Mouse (Mus musculus) inflammation-experienced regulatory T-cells, adult 6 months (primary cell): ENCODE results near the gene Wtap. TPM values are rescaled to one million over a fixed set of nuclear protein-coding genes. Genes with fewer than 3 reads are reported as not detected.
A peak's percentile ranks its signal among the peaks of the same experiment; 100 is the strongest.
"Not testable (repeated sequence)": the region's sequence is repeated elsewhere in the genome, so short reads cannot be mapped to it uniquely, and the experiment has no call there.

Source experiments
- ATAC-seq: one replicate; pipeline ENCODE4 v1.8.0; 2017
- polyA plus RNA-seq, 3 experiments: library from polyadenylated mRNA; unstranded; fragments of 100-300 nt; shearing (Covaris generic); gene quantifications; one replicate each; pipeline ENCODE4 v1.2.1; 2017

The Wtap gene
- polyA plus RNA-seq, 3 experiments from 2014 or later, result 115 to 197 (median 137) TPM

DNA sequence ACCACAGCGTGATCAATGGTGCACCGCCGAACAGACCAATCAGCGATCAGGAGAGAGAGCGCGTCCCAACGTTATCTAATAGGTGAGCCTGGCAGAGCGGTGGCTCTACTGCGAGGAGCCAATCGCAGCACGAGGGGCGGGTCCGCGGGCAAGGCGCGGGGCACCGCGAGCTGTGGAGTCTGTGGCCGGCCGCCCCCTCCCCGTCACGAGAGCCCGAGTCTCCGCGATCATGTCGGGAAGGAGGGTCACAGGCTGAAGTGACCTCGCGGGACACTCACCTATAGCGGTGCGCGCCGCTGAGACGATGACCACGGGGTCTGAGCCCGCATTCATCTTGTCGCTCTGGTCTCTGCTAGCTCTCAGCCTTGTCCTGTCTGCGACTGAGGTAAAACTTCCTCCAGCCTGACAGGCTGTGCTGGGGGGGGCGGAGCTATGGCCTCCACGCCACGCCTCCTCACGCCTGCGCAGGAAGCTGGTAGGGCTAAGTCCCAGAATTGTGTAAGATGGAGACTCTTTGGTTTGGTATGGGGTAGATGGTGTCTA lies 33.6 kb downstream of the Wtap start, which contains the start of gene Acat2:
TSS of gene Acat2 (minus strand) at position 417 of the 543 bp plus-strand sequence.
- ATAC-seq, result peak; percentile 98

DNA sequence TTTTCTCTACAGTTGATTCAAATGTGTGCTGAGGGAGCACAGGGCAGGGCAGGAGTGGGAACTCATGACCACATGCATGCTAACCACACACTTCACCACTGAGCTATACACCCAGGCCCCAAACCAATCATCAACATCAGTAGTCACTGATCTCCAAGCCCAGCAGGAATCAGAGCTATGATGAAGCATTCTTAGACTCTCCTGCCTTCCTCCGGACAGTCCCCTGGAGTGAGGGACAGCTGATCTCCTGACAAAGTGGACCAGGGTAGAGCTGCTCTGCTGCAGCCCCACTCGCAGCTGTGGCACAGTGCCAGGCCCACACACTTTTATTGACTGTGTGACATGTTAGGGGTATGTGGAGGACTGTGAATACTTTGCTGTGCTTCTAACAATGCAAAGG lies 34.6 kb downstream of the Wtap start:
- ATAC-seq, result not testable (repeated sequence)

DNA sequence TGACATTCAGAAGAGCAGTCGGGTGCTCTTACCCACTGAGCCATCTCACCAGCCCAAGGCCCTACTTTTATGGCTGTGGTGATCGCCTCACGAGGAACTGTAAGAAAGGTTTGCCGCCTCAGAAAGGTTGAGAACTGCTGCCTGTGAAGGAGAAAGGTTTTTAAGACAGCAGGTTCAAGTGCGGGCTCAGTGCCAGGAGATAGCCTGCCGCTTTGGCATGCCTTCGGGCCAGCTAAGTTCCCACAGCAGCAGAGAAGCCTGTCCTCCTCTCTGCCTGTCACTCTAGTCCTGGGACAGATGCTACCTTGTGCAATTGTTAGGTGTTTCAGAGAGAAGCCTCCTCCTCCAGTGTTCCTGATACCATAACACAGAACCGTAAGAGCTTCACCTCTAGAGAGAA lies 37.3 kb downstream of the Wtap start:
- no peak for ATAC-seq

DNA sequence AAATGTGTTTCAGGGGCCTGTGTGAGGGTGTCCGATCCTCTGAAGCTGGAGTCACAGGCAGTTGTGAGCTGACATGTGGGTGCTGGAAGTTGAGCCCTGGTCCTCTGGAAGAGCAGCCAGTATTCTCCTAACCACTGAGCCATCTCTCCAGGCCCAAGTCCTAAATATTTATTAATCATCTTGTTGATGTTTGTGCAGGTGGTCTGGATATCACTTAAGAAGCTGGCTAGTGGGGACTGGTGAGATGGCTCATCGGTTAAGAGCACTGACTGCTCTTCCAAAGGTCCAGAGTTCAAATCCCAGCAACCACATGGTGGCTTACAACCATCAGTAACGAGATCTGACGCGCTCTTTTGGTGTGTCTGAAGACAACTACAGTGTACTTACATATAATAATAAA lies 44.3 kb downstream of the Wtap start:
- no peak for ATAC-seq

DNA sequence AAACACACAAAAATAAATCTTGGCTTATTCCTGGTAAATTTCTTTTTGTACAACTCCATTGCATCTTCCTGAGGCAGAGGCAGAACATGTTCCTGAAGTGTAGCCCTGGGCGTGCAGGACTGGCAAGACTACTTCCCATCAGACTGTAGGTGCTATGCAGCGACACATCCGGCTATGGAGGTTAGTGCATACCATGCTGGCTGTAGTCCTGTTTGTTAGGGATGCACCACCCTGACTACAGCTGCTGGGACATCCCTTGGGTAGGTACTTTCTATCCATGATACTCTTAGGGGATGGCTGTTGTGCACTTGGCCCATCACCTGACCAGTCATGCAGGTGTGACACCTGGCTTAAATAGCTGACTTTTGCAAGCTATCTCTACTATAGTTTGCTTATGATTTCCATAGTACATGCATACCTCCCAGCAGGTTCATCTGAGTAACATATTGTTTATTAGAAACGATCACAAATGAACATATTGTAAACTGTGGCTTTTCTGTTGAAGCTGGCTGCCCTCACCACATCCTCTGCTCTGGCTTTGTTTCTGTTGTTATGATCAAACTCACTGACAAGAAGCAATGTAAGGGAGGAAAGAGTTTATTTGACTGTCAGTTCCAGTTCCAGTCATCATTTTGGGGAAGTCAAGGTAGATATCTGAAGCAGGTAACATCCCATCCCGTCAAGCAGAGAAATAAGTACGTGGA lies 51.4 kb downstream of the Wtap start:
- ATAC-seq, result peak; percentile 73

DNA sequence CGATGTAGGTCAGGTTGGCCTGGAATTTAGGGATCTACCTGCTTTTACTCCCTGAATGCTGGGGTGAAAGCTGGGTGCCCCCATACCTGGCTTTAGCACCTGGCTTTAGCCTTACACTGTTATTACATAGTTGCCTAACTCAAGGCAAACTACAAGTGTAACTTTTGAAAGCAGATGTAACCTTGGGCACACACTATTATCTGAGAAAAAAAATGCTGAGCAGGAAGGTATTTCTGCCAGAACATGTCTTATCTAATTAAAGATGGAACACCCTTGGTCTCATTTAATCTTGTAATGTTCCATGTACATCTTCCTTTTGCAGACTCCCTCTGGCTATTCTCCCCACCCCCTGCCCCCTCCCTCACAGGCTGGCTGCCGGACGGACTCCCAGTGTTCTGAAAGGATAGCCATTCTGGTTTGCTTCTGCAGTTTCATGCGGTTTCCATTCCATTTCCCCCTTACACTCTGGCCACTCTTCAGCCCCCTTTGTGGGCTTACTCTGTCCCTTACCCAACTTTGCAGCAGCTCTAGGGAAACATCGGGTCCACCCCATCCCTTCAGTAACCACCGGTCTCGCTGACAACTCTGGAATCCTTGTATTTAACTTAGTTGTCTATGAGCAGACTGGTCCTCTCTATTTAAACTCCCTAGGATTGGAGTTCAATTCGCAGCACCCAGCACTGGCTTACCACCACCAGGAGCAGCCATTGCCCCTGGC lies 52.3 kb downstream of the Wtap start:
- ATAC-seq, result no peak

DNA sequence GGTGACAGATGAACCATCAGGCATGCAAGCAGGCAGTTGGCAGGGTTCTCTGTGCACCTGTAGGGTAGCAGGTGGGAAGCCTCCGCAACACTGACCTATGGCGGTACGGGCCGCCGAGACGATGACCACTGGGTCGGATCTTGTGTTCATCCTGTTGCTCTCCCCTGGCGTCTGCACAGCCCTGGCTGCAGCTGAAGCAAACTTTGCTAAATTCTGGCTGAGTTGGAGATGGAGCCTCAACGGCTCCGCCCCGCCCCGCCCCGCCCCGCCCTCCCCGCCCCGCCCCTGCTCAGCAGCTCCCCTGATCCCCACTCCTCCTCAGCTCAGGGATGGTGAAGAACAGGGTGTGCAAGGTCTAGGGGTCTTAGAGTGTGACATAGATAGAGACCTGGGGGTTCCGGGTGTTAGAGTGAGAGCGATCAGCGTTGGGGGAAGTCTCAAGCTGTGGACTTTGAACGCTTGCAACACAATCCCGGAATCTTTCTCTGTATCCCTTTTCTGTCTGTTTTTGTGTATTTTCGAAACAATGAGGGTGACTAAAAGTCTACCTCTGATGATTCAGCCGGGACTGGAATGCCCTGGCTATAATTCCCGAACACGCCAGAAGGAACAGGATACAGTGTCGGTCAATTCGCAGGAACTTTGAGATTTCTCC lies 53.7 kb downstream of the Wtap start, which contains the start of gene Acat3:
TSS of gene Acat3 (minus strand) at position 450 of the 655 bp plus-strand sequence.
- ATAC-seq, result peak; percentile 20

DNA sequence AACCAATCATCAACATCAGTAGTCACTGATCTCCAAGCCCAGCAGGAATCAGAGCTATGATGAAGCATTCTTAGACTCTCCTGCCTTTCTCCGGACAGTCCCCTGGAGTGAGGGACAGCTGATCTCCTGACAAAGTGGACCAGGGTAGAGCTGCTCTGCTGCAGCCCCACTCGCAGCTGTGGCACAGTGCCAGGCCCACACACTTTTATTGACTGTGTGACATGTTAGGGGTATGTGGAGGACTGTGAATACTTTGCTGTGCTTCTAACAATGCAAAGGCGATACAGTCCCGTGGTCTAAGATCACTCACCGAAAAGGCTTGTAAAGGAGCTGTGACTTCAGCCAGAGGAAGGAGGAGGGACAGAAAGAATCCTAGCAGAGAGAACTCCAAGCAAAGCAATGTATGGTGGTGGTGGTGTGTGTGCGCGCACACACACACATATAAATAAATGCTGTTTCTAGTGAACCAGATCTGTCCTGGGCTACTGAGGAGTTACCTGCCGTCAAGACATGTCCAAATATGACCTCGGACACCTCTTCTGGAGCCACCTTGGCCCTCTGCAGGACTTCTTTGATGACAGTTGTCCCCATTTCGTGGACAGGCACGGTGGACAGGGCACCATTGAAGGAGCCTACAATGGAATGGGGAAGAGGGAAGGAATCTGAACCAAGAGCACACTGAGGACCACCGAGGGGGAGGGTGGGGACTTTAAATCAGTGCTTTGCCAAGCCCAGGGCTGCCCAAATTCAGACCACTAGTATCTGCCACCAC lies 54.4 kb downstream of the Wtap start:
- ATAC-seq, result not testable (repeated sequence)

DNA sequence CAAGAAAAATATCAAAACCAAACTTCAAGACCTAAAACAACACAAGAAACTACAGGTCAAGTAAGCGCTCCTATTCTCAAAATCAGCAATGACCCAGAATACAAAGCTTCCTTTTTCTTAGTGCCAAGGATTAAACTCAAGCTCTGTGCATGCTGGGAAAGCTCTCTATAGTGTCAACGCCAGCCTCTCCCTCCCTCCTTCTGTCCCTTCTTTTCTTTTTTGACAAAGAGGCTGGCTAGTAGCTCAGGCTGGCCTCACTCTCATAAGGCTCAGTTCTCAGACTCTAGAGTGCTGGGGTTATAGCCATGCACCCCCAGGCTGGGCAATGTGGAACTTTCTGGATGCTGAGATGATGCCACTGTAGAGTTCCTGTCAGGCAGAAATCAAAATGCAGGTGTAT lies 55.9 kb downstream of the Wtap start:
- ATAC-seq, result no peak

DNA sequence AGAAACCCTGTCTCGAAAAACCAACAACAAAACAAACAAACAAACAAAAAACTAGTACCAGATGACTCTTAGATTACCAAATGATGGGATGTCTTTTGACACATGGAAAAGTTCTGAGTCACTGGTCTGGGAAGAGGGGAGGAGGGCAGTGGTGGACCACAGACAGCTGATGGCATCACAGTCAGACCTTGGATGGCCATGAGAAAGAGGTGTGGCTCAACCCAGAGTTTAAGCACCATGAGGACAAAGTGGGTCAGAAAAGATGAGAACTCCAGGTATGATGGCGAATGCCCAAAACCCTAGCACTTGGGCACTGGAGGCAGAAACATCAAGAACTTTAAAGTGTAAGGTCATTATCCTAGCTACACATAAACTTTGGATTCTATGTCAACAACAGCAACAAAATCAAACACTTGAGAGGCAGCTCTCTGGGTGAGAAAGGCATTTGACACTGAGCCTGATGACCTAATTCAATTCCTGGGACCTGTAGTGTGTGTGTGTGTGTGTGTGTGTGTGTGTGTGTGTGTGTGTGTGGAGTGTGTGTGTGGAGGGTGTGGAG lies 56.5 kb downstream of the Wtap start:
- ATAC-seq, result no peak

DNA sequence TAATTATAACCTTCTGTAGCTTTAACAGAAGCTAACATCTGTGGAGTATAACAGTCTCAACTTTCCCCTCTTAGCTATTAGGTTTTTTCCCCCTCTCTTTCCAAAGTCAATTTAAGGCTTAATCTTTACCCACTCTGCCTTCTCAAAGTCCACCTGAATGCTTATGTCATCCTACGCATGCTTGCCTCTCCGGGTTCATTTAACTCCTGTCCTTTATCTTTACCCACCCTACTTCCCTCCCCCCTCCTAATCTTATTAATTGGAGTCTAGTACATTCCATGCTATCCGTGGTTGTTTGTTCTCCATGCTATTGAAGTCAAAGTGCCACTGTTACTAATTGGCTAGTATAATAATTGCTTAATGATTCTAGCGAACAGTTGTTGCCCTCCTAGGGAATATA lies 58.2 kb downstream of the Wtap start:
- no peak for ATAC-seq

DNA sequence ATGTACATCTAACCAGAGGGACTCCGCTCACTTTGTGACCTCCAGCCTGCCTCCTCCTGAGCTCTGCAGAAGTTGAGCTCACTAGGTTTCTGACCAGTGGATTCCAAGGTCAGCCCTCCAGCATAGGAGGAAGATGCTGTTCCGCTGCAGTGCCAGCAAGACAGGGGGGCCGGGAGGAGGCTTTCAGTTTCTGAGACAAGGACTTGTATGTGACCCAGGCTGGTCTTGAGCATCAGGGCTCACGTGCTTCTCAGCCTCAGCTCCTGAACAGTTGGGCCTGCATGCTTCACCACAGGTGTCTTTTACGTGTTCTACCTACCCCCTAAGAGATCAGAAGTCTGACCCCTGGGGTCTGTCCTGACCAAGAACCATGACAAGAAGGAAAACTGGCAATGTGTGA lies 62.4 kb downstream of the Wtap start:
- not testable (repeated sequence) for ATAC-seq

DNA sequence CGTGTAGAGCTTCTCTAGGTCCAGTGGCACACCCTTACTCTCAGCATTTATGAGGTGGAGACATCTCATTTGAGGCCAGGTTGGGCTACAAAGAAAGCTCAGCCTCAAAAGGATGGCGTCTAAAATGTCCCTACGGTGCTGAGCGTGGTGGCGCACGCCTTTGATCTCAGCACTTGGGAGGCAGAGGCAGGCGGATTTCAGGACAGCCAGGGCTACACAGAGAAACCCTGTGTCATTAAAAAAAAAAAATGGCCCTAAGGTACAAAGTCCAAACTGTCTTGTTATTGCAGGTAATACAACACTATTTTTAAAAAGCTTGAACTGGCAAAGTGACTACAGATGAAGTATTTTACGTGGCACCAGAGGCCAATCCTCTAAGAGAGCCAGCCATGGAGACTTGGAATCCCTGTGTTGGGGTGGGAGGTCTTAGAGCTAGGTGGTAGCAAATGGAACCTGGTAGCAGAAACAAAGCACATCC lies 68.2 kb downstream of the Wtap start:
- no peak for ATAC-seq

DNA sequence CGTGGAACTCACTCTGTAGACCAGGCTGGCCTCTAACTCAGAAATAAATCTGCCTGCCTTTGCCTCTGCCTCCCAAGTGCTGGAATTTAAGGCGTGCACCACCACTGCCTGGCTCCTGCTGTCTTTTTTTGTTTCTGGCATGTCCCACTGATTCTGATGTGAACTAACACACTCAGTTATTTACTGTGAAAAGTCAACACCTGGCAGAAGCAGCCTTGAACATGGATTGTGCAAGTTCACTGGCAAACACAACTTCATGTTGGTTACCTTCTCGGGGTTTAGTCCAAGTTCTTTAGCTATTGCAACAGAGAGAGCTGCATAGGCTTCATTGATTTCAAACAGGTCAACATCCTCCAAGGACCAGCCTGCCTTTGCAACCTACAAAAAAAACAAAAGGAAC lies 69.0 kb downstream of the Wtap start:
- ATAC-seq, result no peak

DNA sequence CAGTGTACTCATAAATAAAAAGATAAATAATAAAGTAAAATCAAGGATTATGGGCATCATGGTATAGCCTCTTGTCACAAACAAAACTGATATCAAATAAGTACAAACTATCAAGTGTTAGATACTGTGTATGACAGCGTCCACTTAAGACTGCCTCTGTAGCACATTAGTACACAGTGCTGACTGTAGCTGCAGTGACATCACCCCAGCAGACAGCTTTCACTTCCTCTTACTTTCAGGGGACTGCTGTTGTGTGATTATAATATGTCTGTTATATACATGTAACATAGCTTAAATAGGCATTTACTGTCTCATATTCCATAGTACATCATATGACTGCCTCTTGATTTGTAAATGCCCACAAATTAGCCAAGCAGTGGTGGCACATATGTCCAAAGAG lies 72.9 kb downstream of the Wtap start:
- ATAC-seq, result no peak

Other genes with a start within 250 kb of the Wtap start
- 10 to 100 TPM; 14.8 to 40.1 (median 36.0) TPM for gene Igf2r, start 224.5 kb downstream of the Wtap start, polyA plus RNA-seq
- under 1 TPM in 1 of 3 experiments, not detected in 2; 0.39 TPM for gene Mas1, start 126.0 kb downstream of the Wtap start, polyA plus RNA-seq
- not detected for gene Mrgprh, start 118.1 kb downstream of the Wtap start, polyA plus RNA-seq
- gene Pnldc1, start 83.9 kb downstream of the Wtap start, polyA plus RNA-seq, result 1 to 10 TPM in 1 of 3 experiments, under 1 TPM in 1, not detected in 1; 0.66 to 1.5 TPM
- gene Tcp1, start 78.5 kb downstream of the Wtap start, polyA plus RNA-seq, result 100 to 1,000 TPM; 221 to 332 (median 236) TPM
- gene Mrpl18, start 77.8 kb downstream of the Wtap start, polyA plus RNA-seq, result 100 to 1,000 TPM; 192 to 313 (median 193) TPM
- gene Acat3, start 53.6 kb downstream of the Wtap start, polyA plus RNA-seq, result 1 to 10 TPM in 1 of 3 experiments, under 1 TPM in 2; 0.67 to 1.2 (median 0.71) TPM
- gene Acat2, start 33.4 kb downstream of the Wtap start, polyA plus RNA-seq, result 10 to 100 TPM; 43.9 to 61.5 (median 48.0) TPM
- 10 to 100 TPM; 58.1 to 60.8 (median 59.0) TPM for gene Sod2, start 12.7 kb upstream of the Wtap start, polyA plus RNA-seq
- not detected for gene Gpr31b, start 58.1 kb upstream of the Wtap start, polyA plus RNA-seq
- not detected for gene Tcp10b, start 66.9 kb upstream of the Wtap start, polyA plus RNA-seq
- not detected for gene Unc93a, start 137.6 kb upstream of the Wtap start, polyA plus RNA-seq
- not detected for gene Smok2a, start 227.0 kb upstream of the Wtap start, polyA plus RNA-seq
- not detected for gene Smok2b, start 236.1 kb upstream of the Wtap start, polyA plus RNA-seq